Mouse (Mus musculus): ENCODE data around the gene Slc4a10.

GRCm38 (mm10) chr2:62048116-62048515 is 1.9 kb downstream of the Slc4a10 start:
- TF ChIP-seq GATA1 (IDR thresholded peaks at IDR 0.05; ENCODE audit: low read length) (no peak), TAL1 (IDR thresholded peaks at IDR 0.05; ENCODE audit: low read length) (no peak)
